Mouse (Mus musculus): ENCODE data around the gene Ggt5. TPM values are rescaled to one million over a fixed set of nuclear protein-coding genes. Genes with fewer than 3 reads are reported as not detected.

The Ggt5 gene
- total RNA-seq, 2 experiments from 2014 or later = 2.7 to 2.8 TPM

GRCm38 (mm10) chr10:75568029-75568428 lies 21.1 kb upstream of the Ggt5 start:
- no peak for ATAC-seq (ENCODE audit: poor library complexity, severe bottlenecking)

GRCm38 (mm10) chr10:75568441-75568840 lies 20.7 kb upstream of the Ggt5 start:
- ATAC-seq (ENCODE audit: poor library complexity, severe bottlenecking) = no peak

- ATAC-seq (ENCODE audit: poor library complexity, severe bottlenecking) = no peak
Observed at GRCm38 (mm10) chr10:75568851-75569250, 20.3 kb upstream of the Ggt5 start.

DNA sequence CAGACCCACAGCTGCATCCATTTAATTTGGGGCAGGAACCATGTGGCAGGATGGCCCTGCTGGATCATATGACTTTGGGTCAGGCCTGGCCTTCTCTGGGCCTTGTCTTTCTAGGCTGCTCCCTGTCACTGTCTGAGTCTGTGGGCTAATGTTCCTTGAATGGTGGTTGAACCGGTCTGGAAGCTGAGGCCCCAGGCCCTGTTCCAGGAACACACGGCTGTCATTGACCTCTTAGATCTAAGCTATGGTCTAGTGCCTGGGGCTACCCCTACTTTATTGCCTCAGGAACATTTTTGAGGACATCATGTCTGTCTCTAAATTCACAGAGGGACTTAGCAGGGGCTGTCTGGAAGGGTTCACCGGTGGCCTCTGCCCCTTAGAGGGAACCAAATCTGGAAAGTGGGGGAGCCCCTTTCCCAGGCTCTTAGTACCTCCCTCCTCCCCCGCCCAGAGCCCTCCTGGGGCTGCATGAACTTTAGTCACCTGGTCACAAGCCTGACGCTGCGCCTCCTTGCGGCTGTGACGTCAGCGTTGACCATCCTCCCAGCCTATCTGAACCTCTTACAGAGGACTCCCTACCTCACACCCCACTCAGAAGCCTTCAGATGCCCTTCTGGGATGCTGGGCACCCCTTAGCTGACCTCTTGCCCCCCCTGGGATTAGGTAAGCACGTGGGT lies 18.0 kb upstream of the Ggt5 start:
- ATAC-seq (ENCODE audit: poor library complexity, severe bottlenecking) = no peak

DNA sequence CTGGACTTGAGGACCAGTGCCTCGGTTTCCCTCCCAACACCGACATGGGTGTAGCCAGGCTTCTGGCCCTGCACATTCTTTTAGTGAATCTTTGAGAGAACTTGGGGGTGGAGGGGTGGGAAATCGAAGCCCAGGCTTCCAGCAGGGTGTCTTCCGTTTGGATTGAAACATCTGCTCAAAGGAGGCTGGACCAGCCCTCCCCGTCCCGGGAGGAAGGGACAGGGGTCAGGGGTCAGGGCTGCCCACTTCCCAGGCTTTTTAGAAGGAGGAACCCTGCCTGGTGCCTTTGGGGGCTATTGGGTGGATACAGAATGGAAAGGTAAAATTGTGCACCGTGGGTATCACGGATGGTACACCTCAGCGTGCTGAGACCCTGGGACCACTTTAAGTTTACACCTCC lies 17.2 kb upstream of the Ggt5 start:
- ATAC-seq (ENCODE audit: poor library complexity, severe bottlenecking) = no peak

GRCm38 (mm10) chr10:75573181-75573580 lies 16.0 kb upstream of the Ggt5 start:
- no peak for ATAC-seq (ENCODE audit: poor library complexity, severe bottlenecking)

- no peak for ATAC-seq (ENCODE audit: poor library complexity, severe bottlenecking)
Observed at GRCm38 (mm10) chr10:75573965-75574364, 15.2 kb upstream of the Ggt5 start.

DNA sequence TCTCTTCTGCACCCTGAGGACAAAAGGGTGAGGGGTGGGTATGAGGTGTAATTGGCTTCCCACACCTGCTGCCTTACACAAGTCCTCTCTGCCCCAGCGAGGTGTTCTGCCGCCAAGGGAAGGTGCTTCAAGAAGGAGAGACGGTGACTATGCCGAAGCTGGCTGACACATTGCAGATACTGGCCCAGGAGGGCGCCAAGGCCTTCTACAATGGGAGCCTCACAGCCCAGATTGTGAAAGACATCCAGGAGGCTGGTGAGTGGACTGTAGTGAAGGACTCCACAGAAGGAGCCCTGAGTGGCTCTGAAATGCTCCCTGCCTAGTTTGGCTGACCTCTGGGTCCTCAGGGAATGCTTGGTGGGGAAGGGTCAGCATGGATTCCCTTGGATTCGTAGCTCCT lies 10.0 kb upstream of the Ggt5 start:
- no peak for ATAC-seq (ENCODE audit: poor library complexity, severe bottlenecking)

GRCm38 (mm10) chr10:75585876-75586552 lies 3.1 kb upstream of the Ggt5 start:
- ATAC-seq (ENCODE audit: poor library complexity, severe bottlenecking) = peak; percentile 74

- no peak for ATAC-seq (ENCODE audit: poor library complexity, severe bottlenecking)
Observed at GRCm38 (mm10) chr10:75586553-75586879, 2.6 kb upstream of the Ggt5 start.

GRCm38 (mm10) chr10:75587781-75588180 lies 1.4 kb upstream of the Ggt5 start:
- no peak for ATAC-seq (ENCODE audit: poor library complexity, severe bottlenecking)

- ATAC-seq (ENCODE audit: poor library complexity, severe bottlenecking) = no peak
Observed at GRCm38 (mm10) chr10:75588336-75588735, 804 bp upstream of the Ggt5 start.

DNA sequence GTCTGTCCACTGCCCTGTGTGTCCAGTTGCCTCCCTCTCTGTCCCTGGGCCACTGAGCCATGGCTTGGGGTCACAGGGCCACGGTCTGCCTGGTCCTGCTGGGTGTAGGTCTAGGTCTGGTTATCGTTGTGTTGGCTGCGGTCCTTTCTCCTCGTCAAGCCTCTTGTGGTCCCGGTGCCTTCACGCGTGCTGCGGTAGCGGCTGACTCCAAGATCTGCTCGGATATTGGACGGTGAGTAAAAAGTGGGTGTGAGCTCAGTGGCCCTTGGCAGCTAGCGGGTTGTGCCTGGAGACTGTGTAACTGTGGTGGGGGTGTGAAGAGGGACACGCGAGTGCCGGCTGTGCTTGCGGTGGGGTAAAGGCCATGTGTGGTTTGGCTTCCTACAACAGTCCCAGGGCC lies 511 bp downstream of the Ggt5 start:
- peak; percentile 19 for ATAC-seq (ENCODE audit: poor library complexity, severe bottlenecking)

DNA sequence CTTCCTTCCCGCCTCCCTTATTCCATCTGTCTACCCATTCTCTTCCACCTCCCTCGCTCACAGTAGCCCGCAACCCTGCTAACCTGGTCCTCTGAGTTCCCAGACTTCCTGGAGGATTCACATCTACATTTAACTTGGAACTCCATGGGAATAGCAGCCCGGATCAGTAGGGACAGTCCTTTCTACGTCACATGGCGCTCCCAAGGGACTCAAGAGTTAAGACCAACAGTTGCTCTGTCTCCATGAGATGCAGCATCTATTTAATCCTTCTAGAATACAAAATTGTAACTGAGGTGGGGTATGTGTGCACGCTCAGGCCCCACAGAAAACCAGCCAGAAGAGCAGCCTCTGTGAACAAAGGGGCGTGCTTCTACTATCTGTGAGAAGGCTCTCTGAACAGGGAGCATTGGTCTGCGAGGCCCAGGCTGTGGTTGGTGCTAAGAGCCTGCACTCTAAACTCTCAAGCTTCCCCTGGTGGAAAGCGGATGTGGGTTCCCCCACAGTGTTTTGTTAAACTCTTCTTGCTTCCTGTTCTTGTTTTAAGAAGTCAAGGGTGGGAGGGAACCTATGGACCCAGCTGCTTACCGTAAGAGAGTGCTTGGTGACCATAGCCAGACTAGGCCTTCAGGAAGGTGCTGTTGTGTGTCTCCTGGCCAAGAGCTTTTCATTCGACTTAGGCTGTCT lies 2.2 kb downstream of the Ggt5 start:
- ATAC-seq (ENCODE audit: poor library complexity, severe bottlenecking) = peak; percentile 85

DNA sequence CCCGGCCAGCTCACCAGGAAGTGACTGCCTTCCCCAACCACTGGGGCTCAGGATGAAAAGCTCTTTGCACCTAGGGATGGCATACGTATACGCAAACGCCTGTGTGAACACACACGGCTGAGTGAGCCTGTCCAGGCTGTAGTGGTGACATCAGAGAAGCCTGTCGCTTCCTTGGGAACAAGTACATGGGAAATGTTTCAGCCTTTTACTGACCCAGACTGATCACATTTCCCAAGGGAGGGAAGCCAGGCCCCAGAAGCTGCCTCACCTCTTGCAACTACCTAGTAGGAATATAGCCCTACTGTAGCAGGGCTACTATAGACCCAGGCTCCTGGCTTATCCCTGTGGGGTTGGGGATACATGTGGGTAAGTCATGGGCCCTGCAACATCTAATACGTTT lies 3.4 kb downstream of the Ggt5 start:
- ATAC-seq (ENCODE audit: poor library complexity, severe bottlenecking) = no peak

DNA sequence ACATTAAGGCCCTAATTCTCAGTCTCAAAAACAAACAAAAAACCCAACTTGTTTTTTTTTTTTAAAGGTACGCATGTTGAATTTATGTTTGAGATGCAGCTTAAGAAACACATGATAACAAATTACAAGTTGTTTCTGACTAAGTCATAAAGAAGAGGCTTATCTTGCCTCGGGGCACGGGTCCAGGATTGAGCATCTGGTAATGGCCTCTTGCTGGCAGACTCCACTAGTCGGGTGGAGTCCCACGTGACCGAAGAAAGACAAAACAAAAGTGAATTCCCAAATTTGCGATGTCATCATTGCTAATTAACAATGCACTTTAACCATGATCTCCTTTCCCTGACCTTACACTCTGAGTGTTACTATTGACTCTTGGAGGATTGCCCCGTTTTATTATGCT lies 6.8 kb downstream of the Ggt5 start:
- no peak for ATAC-seq (ENCODE audit: poor library complexity, severe bottlenecking)

DNA sequence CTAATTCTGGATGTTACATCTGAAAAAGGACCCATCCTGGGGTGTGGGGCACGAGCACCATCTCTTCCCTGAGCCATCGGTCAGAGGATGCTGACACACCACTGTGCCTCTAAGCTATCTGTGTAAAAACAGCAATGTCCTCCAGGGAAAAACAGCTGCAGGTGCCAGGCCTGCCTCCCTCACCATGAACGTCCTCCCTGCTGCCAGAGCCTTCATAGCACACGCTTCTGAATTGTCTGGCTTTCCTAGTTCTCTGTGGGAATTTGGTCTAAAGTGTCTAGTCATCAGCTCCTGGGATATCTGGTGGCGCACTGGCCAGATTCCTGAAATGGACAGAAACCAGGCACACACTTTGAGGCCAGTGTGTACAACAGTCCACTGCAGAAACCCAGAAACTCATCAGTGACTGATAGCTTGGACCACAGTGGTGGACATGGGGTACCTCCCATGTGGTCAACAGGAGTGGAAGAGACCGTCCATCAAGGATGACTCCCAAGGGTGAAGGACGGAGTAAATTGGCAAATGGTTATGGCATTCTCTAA lies 11.1 kb downstream of the Ggt5 start:
- ATAC-seq (ENCODE audit: poor library complexity, severe bottlenecking) = no peak

- ATAC-seq (ENCODE audit: poor library complexity, severe bottlenecking) = no peak
Observed at GRCm38 (mm10) chr10:75605162-75605846, 16.2 kb downstream of the Ggt5 start.

DNA sequence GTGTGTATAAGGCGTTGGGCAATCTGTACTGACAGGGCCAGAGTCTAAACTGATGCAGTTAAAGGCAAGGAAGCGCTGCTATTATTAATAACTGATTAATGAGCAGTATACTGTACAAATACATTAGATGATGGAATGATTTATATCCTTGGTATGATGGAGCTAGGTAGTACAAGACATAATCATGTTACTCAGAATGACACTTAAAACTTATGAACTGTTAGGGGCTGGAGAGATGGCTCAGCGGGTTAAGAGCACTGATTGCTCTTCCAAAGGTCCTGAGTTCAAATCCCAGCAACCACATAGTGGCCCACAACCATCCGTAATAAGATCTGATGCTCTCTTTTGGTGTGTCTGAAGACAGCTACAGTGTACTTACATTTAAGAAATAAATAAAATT lies 18.1 kb downstream of the Ggt5 start:
- ATAC-seq (ENCODE audit: poor library complexity, severe bottlenecking) = no peak

- no peak for ATAC-seq (ENCODE audit: poor library complexity, severe bottlenecking)
Observed at GRCm38 (mm10) chr10:75608975-75609374, 19.8 kb downstream of the Ggt5 start.

GRCm38 (mm10) chr10:75610486-75610885 lies 21.3 kb downstream of the Ggt5 start:
- no peak for ATAC-seq (ENCODE audit: poor library complexity, severe bottlenecking)

All from megakaryocyte, adult 5-6 weeks (primary cell).